15 mouse cellular contexts compared by ENCODE assay signal in the genomic region with DNA sequence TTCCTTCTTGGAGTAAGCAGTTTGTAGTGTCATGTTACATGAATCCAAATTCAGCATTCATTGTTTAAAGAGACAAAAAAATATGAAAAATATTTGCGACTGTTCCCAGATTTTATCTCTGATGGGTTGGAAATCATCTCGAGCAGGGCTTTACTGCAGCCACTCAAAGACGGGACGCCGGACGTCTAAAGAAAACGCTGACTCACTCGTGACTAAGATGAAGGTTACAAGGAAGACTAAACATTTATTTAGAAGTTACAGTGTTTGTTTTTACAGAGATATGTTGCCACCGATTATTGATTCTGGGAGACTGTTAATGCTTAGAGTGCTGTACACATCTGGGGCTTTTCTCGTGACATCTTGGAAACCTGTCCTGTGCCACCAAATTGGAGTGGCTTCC.
A peak's percentile ranks its signal among the peaks of the same experiment; 100 is the strongest.
DNase-seq lines count a peak whose midpoint lies in the region; ATAC-seq lines count a peak whose summit lies in the region.
"Had no signal": no experiment of that assay in that cellular context is flagged by ENCODE, and none has a peak within 500 bp of the region (broad histone marks: within the 10 kb centered on the region; RNA-seq: fewer than 3 reads in every experiment).

No protein-coding gene starts in this region.

- WGBS in kidney, embryonic 15.5 days = 63% methylated on average over 10 of the region's 10 CpGs
- WGBS in limb, embryonic 10.5 days = 88% methylated on average over 10 of the region's 10 CpGs

- no peak overlapping the region for H3K9ac ChIP-seq in kidney, embryonic 15.5 days
- H3K9ac ChIP-seq: embryonic facial prominence, embryonic 12.5 days; hindbrain, embryonic 13.5 days; stomach, embryonic 15.5 days had no signal

- H3K9me3 ChIP-seq in kidney, embryonic 15.5 days (replicated peaks) = no peaks in the 10 kb centered on the region
- H3K9me3 ChIP-seq in limb, embryonic 10.5 days (replicated peaks) = no peaks in the 10 kb centered on the region
- H3K9me3 ChIP-seq: embryonic facial prominence, embryonic 12.5 days; G1E; hindbrain, embryonic 13.5 days; stomach, embryonic 15.5 days had no signal

- no peak overlapping the region for H3K4me2 ChIP-seq in kidney, embryonic 15.5 days
- H3K4me2 ChIP-seq: embryonic facial prominence, embryonic 12.5 days; hindbrain, embryonic 13.5 days; liver, embryonic 11.5 days; stomach, embryonic 15.5 days had no signal

- no peak for ATAC-seq in kidney, embryonic 15.5 days (replicated peaks; ENCODE audit: low FRiP score)
- ATAC-seq: intestine, postnatal 0 days had no signal

- H3K27ac ChIP-seq in kidney, embryonic 15.5 days = peak overlapping the region; percentile 28; the same call in 1 of the 2 replicates
- H3K27ac ChIP-seq in limb, embryonic 10.5 days = 0 out of 2 replicates have a peak overlapping the region, but pooled peaks have one; percentile 50
- H3K27ac ChIP-seq: embryonic facial prominence, embryonic 12.5 days; heart, adult 2 months; stomach, embryonic 15.5 days had no signal

- H3K4me3 ChIP-seq in kidney, embryonic 15.5 days (replicated peaks) = no peak overlapping the region
- H3K4me3 ChIP-seq in limb, embryonic 10.5 days = no peak overlapping the region
- H3K4me3 ChIP-seq: embryonic facial prominence, embryonic 12.5 days; heart, adult 2 months; hindbrain, embryonic 13.5 days; stomach, embryonic 15.5 days had no signal

- no peaks in the 10 kb centered on the region for H3K27me3 ChIP-seq in kidney, embryonic 15.5 days
- H3K27me3 ChIP-seq in limb, embryonic 10.5 days (ENCODE audit: low read depth, poor library complexity, severe bottlenecking) = no peaks in the 10 kb centered on the region
- H3K27me3 ChIP-seq: embryonic facial prominence, embryonic 12.5 days; hindbrain, embryonic 13.5 days; stomach, embryonic 15.5 days had no signal

- H3K4me1 ChIP-seq in kidney, embryonic 15.5 days = peaks cover 25% of the 10 kb centered on the region
- H3K4me1 ChIP-seq in limb, embryonic 10.5 days = no peaks in the 10 kb centered on the region

- peak; percentile 5 for DNase-seq in cerebellum, adult 9-11 months
- no peak for DNase-seq in cerebellum, adult 11-12 months
- no peak for DNase-seq in kidney, adult 8-10 months
- peak; percentile 41 for DNase-seq in 416B (ENCODE audit: low read depth)
- DNase-seq in limb, embryonic 10.5 days (ENCODE audit: low spot score) = no peak
- no peak for DNase-seq in urinary bladder, adult 18-20 months (ENCODE audit: low spot score in 2 of 2)
- DNase-seq in right cerebral cortex, postnatal 36 days (ENCODE audit: low spot score in 2 of 2) = no peak

- peaks cover 52% of the 10 kb centered on the region for H3K36me3 ChIP-seq in kidney, embryonic 15.5 days
- peaks cover 68% of the 10 kb centered on the region for H3K36me3 ChIP-seq in limb, embryonic 10.5 days
- H3K36me3 ChIP-seq: G1E had no signal

Comparison
In these comparisons a context has a peak if more than half of its experiments do, and no peak if none do; other contexts are left out.
1. DNase-seq: peak in cerebellum, adult 9-11 months (single experiment) and 416B (single experiment); none in cerebellum, adult 11-12 months (single experiment), kidney, adult 8-10 months (0 of 2), limb, embryonic 10.5 days (single experiment), urinary bladder, adult 18-20 months (0 of 2) and right cerebral cortex, postnatal 36 days (0 of 2).